Mouse (Mus musculus) megakaryocyte, embryonic 14.5 days (primary cell): Measurements from ENCODE around the gene Rgs1.

ENCODE experiments used
- FLI1 ChIP-seq: IDR thresholded peaks from 2 replicates; pipeline ENCODE4 v1.6.1; 2012; ENCODE audit warnings: low read length, inconsistent platforms, mixed read lengths
- GATA1 ChIP-seq: IDR thresholded peaks from 3 replicates; pipeline ENCODE4 v1.6.1; 2012; ENCODE audit warnings: mixed read lengths, low read length, inconsistent platforms, borderline replicate concordance

- no peak for TF ChIP-seq GATA1
- no peak for TF ChIP-seq FLI1
Observed at GRCm38 (mm10) chr1:144258779-144259178, 9.7 kb upstream of the Rgs1 start.
